Mouse (Mus musculus) layer of hippocampus, postnatal 10 days (tissue): ENCODE results near the gene Optn. TPM values are rescaled to one million over a fixed set of nuclear protein-coding genes. Genes with fewer than 3 reads are reported as not detected.
"Not testable (repeated sequence)": the region's sequence is repeated elsewhere in the genome, so short reads cannot be mapped to it uniquely, and the experiment has no call there.

Experiments used
- DNase-seq, 2 experiments: peaks; one replicate each; pipeline ENCODE4 v3.0.0; 2021; ENCODE audit warnings: low spot score in 2 of 2
- long read RNA-seq: library from polyadenylated mRNA; stranded (forward); transcript quantifications from one replicate; pipeline ENCODE4 v2.0.0, GENCODE M21; 2023
- total RNA-seq, 2 experiments: library from RNA; stranded (reverse); gene quantifications; 2 replicates each; pipeline ENCODE4 v1.2.3; 2021

Optn gene
- 10 to 100 TPM; 19.2 to 19.4 TPM for total RNA-seq
- long read RNA-seq, transcript Optn-202 (14 exons, 2,614 nt), result major isoform, 6 of 18 reads
- long read RNA-seq, partial matches to known transcripts, result 2 of 18 reads
- long read RNA-seq, other reads (novel, unspliced or antisense), result 8 of 18 reads

DNA sequence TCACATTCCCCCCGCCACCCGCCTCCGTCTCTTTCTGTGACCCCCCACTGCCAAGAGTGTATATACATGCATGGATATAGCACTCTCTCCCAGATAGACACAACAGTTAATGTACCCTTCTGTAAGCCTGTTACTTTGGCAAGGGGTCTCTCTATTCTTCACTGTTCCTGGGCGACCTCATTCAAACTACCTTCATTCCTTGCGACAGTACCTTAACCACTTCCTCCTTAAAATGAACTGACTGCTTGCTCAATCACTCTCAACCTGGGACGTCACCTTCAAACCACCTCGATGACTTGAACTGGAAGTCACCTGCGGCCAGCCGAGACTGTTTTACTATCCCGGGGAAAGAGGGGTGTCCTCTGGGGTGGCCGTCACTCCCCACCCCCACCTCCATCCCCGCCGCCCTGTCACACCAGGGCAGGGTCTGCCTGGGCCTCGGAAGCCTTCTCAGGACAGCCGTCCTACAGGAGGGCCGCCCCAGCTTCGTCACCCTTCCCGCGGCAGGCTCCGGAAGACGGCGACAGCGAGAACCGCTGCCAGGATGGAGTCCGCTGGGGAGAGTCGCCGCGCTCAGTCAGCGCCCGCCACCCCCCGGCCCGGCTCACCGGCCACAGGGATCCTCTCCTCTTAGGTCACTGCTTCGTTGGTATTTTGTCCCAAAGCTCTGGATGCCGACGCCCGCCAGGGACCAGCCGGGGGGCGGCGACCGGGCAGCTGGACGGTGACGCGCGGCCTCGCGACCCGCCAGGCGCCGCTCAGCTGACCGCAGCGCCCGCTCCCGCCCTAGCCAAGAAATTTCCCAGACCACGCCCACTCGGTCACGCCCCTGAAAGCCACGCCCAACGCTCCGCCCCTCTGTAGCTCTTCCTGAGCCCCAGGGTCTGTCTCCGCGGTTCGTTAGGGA, at the start of gene Optn:
Gene Optn, minus strand, starts transcription at position 753 of the 907 bp plus-strand sequence.
- DNase-seq, result peak; percentile 83 to 87

GRCm38 (mm10) chr2:5112785-5113291, 49.0 kb upstream of the Optn start:
- peak in 1 of 2 experiments; percentile 30 for DNase-seq

DNA sequence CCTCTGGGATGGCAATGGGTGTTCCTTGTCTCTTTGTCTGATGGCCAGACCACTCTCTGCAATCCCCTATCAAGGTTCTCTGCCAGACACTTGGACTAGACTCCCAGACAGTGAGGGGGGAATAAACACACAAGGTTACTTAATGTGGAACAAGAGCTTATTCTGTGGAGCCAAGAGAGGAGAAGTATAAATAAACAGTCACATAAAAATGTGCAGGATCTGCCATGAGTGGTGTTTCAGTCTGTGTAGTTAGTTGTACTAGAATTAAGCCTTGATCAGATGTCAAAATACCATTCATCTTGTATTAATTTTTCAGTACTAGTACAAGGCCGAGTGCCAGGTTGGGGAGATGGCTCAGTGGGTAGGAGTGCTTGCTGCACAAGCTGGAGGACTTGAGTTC, 39.0 kb upstream of the Optn start:
- no peak for DNase-seq

- no peak for DNase-seq
Observed at GRCm38 (mm10) chr2:5101743-5102245, 37.9 kb upstream of the Optn start.

DNA sequence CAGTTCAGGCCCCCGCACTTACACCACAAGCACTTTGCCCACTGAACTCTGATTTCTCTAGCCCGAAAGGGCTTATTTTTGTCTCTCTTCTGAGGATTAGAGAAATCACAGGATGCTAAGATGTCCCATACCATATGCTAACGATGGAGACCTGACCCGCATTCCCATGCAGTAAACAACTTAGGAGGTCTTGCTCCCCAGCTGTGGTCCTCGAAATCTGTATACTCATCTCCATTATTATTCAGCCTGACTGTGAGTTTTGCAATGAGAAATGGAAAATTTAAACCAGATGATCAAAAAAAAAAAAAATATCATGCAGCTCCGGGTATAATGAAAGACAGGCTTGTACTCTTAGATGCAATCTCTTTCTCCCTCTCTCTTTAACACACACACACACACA, 35.3 kb upstream of the Optn start:
- DNase-seq, result no peak

GRCm38 (mm10) chr2:5097786-5098445, 34.1 kb upstream of the Optn start:
- peak; percentile 20 to 23 for DNase-seq

- no peak for DNase-seq
Observed at GRCm38 (mm10) chr2:5095316-5095715, 31.5 kb upstream of the Optn start.

- no peak for DNase-seq
Observed at GRCm38 (mm10) chr2:5094876-5095275, 31.0 kb upstream of the Optn start.

DNA sequence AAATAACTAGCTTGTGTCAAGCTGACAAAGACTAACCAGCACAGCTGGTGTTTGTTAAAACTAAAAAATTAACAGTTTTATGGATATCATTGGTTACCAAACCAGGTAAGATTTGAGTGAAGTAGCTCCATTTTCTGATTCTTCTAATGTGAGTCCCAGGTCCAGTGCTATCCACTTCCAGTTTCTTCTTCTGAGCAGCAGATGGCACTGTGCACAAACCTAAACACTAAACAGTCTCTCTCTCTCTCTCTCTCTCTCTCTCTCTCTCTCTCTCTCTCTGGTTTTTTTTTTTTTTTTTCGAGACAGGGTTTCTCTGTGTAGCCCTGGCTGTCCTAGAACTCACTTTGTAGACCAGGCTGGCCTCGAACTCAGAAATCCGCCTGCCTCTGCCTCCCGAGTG, 26.5 kb upstream of the Optn start:
- DNase-seq, result peak; percentile 30 to 51

DNA sequence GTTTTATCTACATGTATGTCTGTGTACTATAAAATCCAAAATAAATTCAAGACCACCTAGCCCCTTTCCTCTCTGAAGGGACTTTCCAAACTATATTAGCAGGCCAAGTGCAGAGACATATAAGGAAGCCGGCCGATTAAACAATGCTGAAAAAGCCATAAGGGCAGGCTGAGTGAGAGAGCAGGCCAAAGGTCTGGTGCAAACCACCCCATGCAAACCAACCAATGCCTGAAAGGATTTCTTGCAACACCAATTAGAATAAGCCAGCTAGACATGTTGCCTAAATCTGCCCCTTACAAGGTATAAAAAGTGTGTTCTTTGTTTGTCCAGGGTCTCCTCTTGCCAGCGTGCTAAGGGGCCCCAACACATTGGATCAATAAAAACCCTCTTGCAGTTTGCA, 23.8 kb upstream of the Optn start:
- no peak for DNase-seq

DNA sequence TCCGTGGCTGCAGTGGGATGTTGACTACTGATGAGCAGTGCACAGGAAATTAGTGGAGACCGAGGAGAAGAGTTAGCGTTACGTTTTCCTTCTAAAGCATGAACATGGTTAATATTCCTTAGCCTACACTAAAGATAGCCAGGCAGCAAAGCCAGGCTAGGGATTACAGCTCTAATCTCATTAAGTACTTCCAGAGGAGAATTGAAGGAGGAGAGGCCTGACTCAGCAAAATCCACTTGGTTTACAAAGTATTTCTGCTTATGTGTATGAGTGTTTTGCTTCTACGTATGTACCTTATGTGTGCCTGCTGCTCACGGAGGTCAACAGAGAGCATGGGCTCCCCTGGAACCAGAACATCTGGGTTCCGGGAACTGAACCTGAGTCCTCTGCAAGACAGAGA, 19.9 kb upstream of the Optn start:
- no peak for DNase-seq

DNA sequence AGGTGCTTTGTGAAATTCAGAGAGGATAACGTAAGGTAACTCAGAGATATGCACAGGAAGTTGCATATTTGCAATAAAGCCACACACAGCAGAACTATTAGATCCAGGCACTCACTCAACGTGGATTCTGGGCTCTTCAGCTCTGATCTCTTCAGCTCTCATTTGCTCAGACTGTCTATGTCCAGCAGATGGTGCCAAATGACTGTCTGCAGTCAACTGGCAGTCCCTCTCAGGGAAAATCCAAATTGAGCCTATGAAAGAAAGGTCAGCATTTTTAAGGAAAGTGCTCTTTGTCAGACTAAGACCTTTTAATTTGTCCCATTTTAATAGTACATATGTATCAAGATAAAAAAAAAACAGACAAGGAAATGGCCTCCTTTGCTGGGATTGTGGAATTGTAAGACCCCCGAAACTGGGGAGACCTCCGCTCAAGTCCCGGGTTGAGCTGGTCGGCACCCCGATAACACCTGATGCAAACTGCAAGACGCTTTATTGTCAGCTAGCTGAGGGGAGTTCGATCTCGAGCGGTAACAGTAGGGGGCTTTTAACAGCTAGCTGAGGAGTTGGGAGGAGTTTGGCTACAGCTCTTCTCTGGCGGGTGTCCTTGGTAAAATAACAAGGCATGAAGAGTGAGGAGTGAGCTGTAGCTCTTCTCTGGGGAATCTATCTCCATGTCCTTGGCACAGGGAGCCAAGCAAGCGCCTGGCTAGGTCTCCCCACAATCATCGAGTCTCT, 16.4 kb upstream of the Optn start:
- DNase-seq, result peak; percentile 51 to 62

DNA sequence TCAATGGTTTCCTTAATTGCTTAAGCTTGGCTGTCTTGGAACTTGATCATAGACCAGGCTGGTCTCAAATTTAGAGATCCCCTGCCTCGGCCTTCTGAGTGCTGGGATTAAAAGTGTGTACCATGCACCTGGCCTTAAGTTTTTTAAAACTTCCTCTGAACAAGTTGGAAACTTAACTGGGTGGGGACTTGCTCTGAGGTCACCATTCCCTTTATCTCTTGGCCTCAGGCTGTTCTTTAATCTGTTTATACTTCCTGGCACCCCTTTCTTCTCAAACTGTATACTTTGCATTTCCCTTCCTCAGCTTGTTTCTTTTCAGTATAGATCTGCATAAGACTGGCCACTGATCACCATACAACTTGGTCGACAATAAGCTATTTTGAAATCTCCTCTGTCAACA, 14.1 kb upstream of the Optn start:
- no peak for DNase-seq

- no peak for DNase-seq
Observed at GRCm38 (mm10) chr2:5077490-5077889, 13.6 kb upstream of the Optn start.

GRCm38 (mm10) chr2:5075856-5076255, 12.0 kb upstream of the Optn start:
- no peak for DNase-seq

GRCm38 (mm10) chr2:5075432-5075831, 11.6 kb upstream of the Optn start:
- DNase-seq, result no peak

GRCm38 (mm10) chr2:5073785-5074184, 9.9 kb upstream of the Optn start:
- DNase-seq, result no peak

DNA sequence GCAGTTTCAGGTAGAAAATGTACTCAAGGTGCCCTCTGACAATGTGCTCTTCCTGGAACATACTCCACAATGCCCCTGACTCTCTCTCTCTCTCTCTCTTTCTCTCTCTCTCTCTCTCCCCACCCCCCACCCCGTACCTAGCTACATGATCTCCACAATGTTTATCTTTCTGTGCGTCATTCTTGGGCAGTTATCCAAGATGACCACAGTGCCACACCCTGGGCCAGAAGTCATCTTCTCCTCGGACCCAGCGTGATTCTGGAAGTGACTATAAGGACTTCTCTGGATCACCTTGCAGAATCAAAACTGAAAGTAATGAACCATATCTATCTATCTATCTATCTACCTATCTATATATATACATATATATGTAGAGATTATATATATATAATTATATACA, 4.1 kb upstream of the Optn start:
- DNase-seq, result no peak

- DNase-seq, result not testable (repeated sequence)
Observed at GRCm38 (mm10) chr2:5067254-5067653, 3.4 kb upstream of the Optn start.

GRCm38 (mm10) chr2:5064247-5064646, 396 bp upstream of the Optn start:
- no peak for DNase-seq
